Mouse (Mus musculus) CH12.LX (cell line): ENCODE results near the gene Pkn1. TPM values are rescaled to one million over a fixed set of nuclear protein-coding genes. Genes with fewer than 3 reads are reported as not detected.

Source experiments
- DNase-seq: peaks from one replicate; pipeline ENCODE4 v3.0.0-alpha.2; 2013; ENCODE audit errors: extremely low read depth
- H3K27ac ChIP-seq: 2 replicates; pipeline ENCODE4 v1.5.1; 2012; ENCODE audit warnings: low read depth, mild to moderate bottlenecking, control low read depth, moderate library complexity; ENCODE audit not compliant: insufficient read depth
- H3K27me3 ChIP-seq: replicated peaks from 2 replicates; pipeline ENCODE3; 2012; ENCODE audit warnings: inconsistent platforms
- H3K36me3 ChIP-seq, 2 experiments: replicated peaks in 1 of 2; 2 replicates each; pipeline versions ENCODE3 to v1.6.1; 2012; ENCODE audit warnings: inconsistent platforms in 1 of 2, low read length in 1 of 2, mild to moderate bottlenecking in 1 of 2, mixed read lengths in 1 of 2, moderate library complexity in 1 of 2; ENCODE audit not compliant: control insufficient read depth in 1 of 2, insufficient read depth in 1 of 2
- H3K4me1 ChIP-seq, 2 experiments: 2 replicates each; pipeline ENCODE4 v1.6.1; 2012; ENCODE audit warnings: inconsistent platforms in 1 of 2, moderate library complexity in 1 of 2; ENCODE audit not compliant: insufficient read depth in 2 of 2, control insufficient read depth in 1 of 2
- H3K4me2 ChIP-seq: 2 replicates; pipeline ENCODE4 v1.6.1; 2012; ENCODE audit warnings: low read depth, mild to moderate bottlenecking, control low read depth; ENCODE audit not compliant: poor library complexity, insufficient read depth, severe bottlenecking
- H3K4me3 ChIP-seq, 3 experiments: fragments of 150-350 bp in 1 of 3; sonication (generic) in 1 of 3; replicated peaks in 1 of 3; 2 replicates each; pipeline versions ENCODE3 to v1.5.1; 2011 to 2012; ENCODE audit warnings: low read depth in 2 of 3, low read length in 2 of 3, mild to moderate bottlenecking in 2 of 3, moderate library complexity in 2 of 3, control low read depth in 1 of 3, improper control_type of control experiment in 1 of 3, inconsistent platforms in 1 of 3, mixed read lengths in 1 of 3; ENCODE audit not compliant: poor library complexity in 1 of 3
- H3K79me2 ChIP-seq: replicated peaks from 2 replicates; pipeline ENCODE4 v1.6.1; 2012; ENCODE audit warnings: mild to moderate bottlenecking, moderate library complexity; ENCODE audit not compliant: control insufficient read depth, poor library complexity, insufficient read depth, severe bottlenecking; ENCODE audit errors: extremely low read depth
- H3K9ac ChIP-seq: 2 replicates; pipeline ENCODE4 v1.6.1; 2012; ENCODE audit warnings: low read depth, mild to moderate bottlenecking, control low read depth, moderate library complexity; ENCODE audit not compliant: insufficient read depth
- H3K9me3 ChIP-seq: replicated peaks from 2 replicates; pipeline ENCODE3; 2012; ENCODE audit warnings: low read length, inconsistent platforms, mixed read lengths
- BHLHE40 ChIP-seq: IDR thresholded peaks from 2 replicates; pipeline ENCODE4 v1.6.1; 2011; ENCODE audit warnings: mild to moderate bottlenecking, low read depth, low read length, improper control_type of control experiment
- EP300 ChIP-seq: IDR thresholded peaks from 2 replicates; pipeline ENCODE4 v1.6.1; 2011; ENCODE audit warnings: low read length, improper control_type of control experiment
- GABPA ChIP-seq: IDR thresholded peaks from 2 replicates; pipeline ENCODE4 v1.6.1; 2012; ENCODE audit warnings: low read depth, low read length, improper control_type of control experiment, inconsistent platforms; ENCODE audit not compliant: insufficient replicate concordance
- HCFC1 ChIP-seq: IDR thresholded peaks from 2 replicates; pipeline ENCODE4 v1.6.1; 2012; ENCODE audit warnings: low read depth, mild to moderate bottlenecking, inconsistent platforms, low read length, improper control_type of control experiment
- JUND ChIP-seq: conservative IDR thresholded peaks from 2 replicates; pipeline ENCODE4 v1.6.1; 2011; ENCODE audit warnings: low read depth, low read length, improper control_type of control experiment
- KAT2A ChIP-seq: IDR thresholded peaks from 2 replicates; pipeline ENCODE4 v1.6.1; 2012; ENCODE audit warnings: low read length, improper control_type of control experiment, inconsistent platforms; ENCODE audit not compliant: insufficient replicate concordance
- MAFK ChIP-seq: IDR thresholded peaks from 2 replicates; pipeline ENCODE4 v1.6.1; 2011; ENCODE audit warnings: low read length, improper control_type of control experiment; ENCODE audit not compliant: insufficient replicate concordance
- MAX ChIP-seq: IDR thresholded peaks from 2 replicates; pipeline ENCODE4 v1.6.1; 2011; ENCODE audit warnings: low read length, improper control_type of control experiment
- MAZ ChIP-seq: IDR thresholded peaks from 2 replicates; pipeline ENCODE4 v1.6.1; 2012; ENCODE audit warnings: low read depth, mild to moderate bottlenecking, inconsistent platforms, low read length, improper control_type of control experiment, moderate library complexity
- MXI1 ChIP-seq: IDR thresholded peaks from 2 replicates; pipeline ENCODE4 v1.6.1; 2011; ENCODE audit warnings: mild to moderate bottlenecking, low read depth, low read length, improper control_type of control experiment
- POLR2AphosphoS2 ChIP-seq: IDR thresholded peaks from 2 replicates; pipeline ENCODE4 v1.6.1; 2011; ENCODE audit warnings: low read depth, low read length, improper control_type of control experiment
- SMC3 ChIP-seq: IDR thresholded peaks from 2 replicates; pipeline ENCODE4 v1.6.1; 2011; ENCODE audit warnings: low read depth, low read length, improper control_type of control experiment
- TBP ChIP-seq: conservative IDR thresholded peaks from 2 replicates; pipeline ENCODE4 v1.6.1; 2011; ENCODE audit warnings: low read depth, low read length, improper control_type of control experiment
- TCF12 ChIP-seq: IDR thresholded peaks from 2 replicates; pipeline ENCODE4 v1.6.1; 2014; ENCODE audit warnings: low read depth, mild to moderate bottlenecking, inconsistent platforms, low read length, improper control_type of control experiment
- UBTF ChIP-seq: IDR thresholded peaks from 2 replicates; pipeline ENCODE4 v1.6.1; 2012; ENCODE audit warnings: low read depth, mild to moderate bottlenecking, inconsistent platforms, low read length, improper control_type of control experiment, moderate library complexity
- USF1 ChIP-seq: IDR thresholded peaks from 2 replicates; pipeline ENCODE4 v1.6.1; 2014; ENCODE audit warnings: low read depth, mild to moderate bottlenecking, inconsistent platforms, low read length, improper control_type of control experiment
- USF2 ChIP-seq: conservative IDR thresholded peaks from 2 replicates; pipeline ENCODE4 v1.6.1; 2011; ENCODE audit warnings: low read depth, low read length, improper control_type of control experiment
- ZMIZ1 ChIP-seq: IDR thresholded peaks from 2 replicates; pipeline ENCODE4 v1.6.1; 2012; ENCODE audit warnings: low read depth, mild to moderate bottlenecking, inconsistent platforms, low read length, improper control_type of control experiment
- ZNF384 ChIP-seq: IDR thresholded peaks from 2 replicates; pipeline ENCODE4 v1.6.1; 2012; ENCODE audit warnings: low read depth, low read length, improper control_type of control experiment, inconsistent platforms
- dilution Hi-C: fragments of 300-500 bp; cut with MboI; formaldehyde crosslinking; loops from 2 replicates; pipeline ENCODE4 v1.14.3; 2020; ENCODE audit warnings: low sequenced_read_pairs; ENCODE audit not compliant: extremely low pct_unique_long_range_greater_than_20kb, extremely low pct_ligation_motif_present
- in situ Hi-C: fragments of 300-500 bp; cut with MboI; formaldehyde crosslinking; loops from 3 replicates; pipeline ENCODE4 v1.14.3; 2019; ENCODE audit warnings: low sequenced_read_pairs, low pct_ligation_motif_present, low pct_unique_long_range_greater_than_20kb, mixed read lengths
- polyA plus RNA-seq: library from polyadenylated mRNA; unstranded; fragments of >175 nt; gene quantifications from 2 replicates; pipeline ENCODE4 v1.2.1, GENCODE M21; 2012; ENCODE audit warnings: low read depth; ENCODE audit not compliant: insufficient read length
- total RNA-seq, 2 experiments: library from RNA; depleted of rRNA; stranded (reverse); fragments of 300-350 nt in 1 of 2; fragments of >200 nt in 1 of 2; gene quantifications; 2 replicates each; pipeline ENCODE4 v1.2.3; 2012 to 2014

The Pkn1 gene
- total and polyA plus RNA-seq, 3 experiments = 33.5 to 58.8 (median 47.8) TPM

- H3K36me3 ChIP-seq = no peaks in the 10 kb centered on the region
- in situ Hi-C loops (no loop called here), dilution Hi-C loops (no loop called here)
- DNase-seq = no peak
- H3K4me3 ChIP-seq = no peak overlapping the region
- no peak overlapping the region for H3K9ac ChIP-seq
- H3K27ac ChIP-seq = no peak overlapping the region
- no peaks in the 10 kb centered on the region for H3K79me2 ChIP-seq
- no peaks in the 10 kb centered on the region for H3K27me3 ChIP-seq
- peaks cover 0 to 8% of the 10 kb centered on the region in 2 experiments; a peak in 1 of 4 replicates for H3K4me1 ChIP-seq
- no peak overlapping the region for H3K4me2 ChIP-seq
- TF ChIP-seq POLR2AphosphoS2 = no peak
- no peak for TF ChIP-seq USF2
- TF ChIP-seq TCF12 = no peak
- no peak for TF ChIP-seq USF1
- H3K9me3 ChIP-seq = peaks cover 6% of the 10 kb centered on the region
Measured at GRCm38 (mm10) chr8:83703426-83703825, 4.4 kb upstream of the Pkn1 start.

- dilution Hi-C loops = no loop called here
- Histone ChIP-seq H3K27ac (no peak overlapping the region), H3K9me3 (peaks cover 6% of the 10 kb centered on the region), H3K4me1 (peaks cover 14 to 33% of the 10 kb centered on the region in 2 experiments), H3K4me2 (no peak overlapping the region), H3K27me3 (no peaks in the 10 kb centered on the region), H3K9ac (no peak overlapping the region), H3K4me3 (no peak overlapping the region), H3K79me2 (peaks cover 21% of the 10 kb centered on the region), H3K36me3 (peaks cover 0 to 15% of the 10 kb centered on the region in 2 experiments)
- no peak for DNase-seq
- TF ChIP-seq TCF12 (no peak), MAX (no peak), UBTF (no peak), SMC3 (no peak), GABPA (no peak), ZNF384 (no peak), KAT2A (no peak), EP300 (no peak), JUND (no peak), HCFC1 (no peak), MXI1 (no peak), ZMIZ1 (no peak), BHLHE40 (no peak), MAFK (no peak), TBP (no peak), MAZ (no peak), USF2 (no peak)
- in situ Hi-C loops = no loop called here
Measured at GRCm38 (mm10) chr8:83700423-83701085, 1.6 kb upstream of the Pkn1 start.
